Mouse (Mus musculus): ENCODE measurements around the gene Qrich2.
"Not testable (repeated sequence)": the region's sequence is repeated elsewhere in the genome, so short reads cannot be mapped to it uniquely, and the experiment has no call there.

The Qrich2 gene

GRCm38 (mm10) chr11:116466141-116466540, at the start of gene Qrich2:
Qrich2 (minus strand) TSS chr11:116466241.
- DNase-seq (ENCODE audit: low read depth in 2 of 2, low spot score in 2 of 2), result no peak

- no peak for DNase-seq (ENCODE audit: low read depth in 2 of 2, low spot score in 2 of 2)
Measured at GRCm38 (mm10) chr11:116515330-116516020, 49.4 kb upstream of the Qrich2 start.

GRCm38 (mm10) chr11:116513531-116514038, 47.5 kb upstream of the Qrich2 start:
- DNase-seq (ENCODE audit: low read depth in 2 of 2, low spot score in 2 of 2), result no peak

GRCm38 (mm10) chr11:116512987-116513386, 46.9 kb upstream of the Qrich2 start:
- DNase-seq (ENCODE audit: low read depth in 2 of 2, low spot score in 2 of 2), result no peak

- DNase-seq (ENCODE audit: low read depth in 2 of 2, low spot score in 2 of 2), result no peak
Measured at GRCm38 (mm10) chr11:116512154-116512553, 46.1 kb upstream of the Qrich2 start.

GRCm38 (mm10) chr11:116511301-116511868, 45.3 kb upstream of the Qrich2 start:
- no peak for DNase-seq (ENCODE audit: low read depth in 2 of 2, low spot score in 2 of 2)

- DNase-seq (ENCODE audit: low read depth in 2 of 2, low spot score in 2 of 2), result no peak
Measured at GRCm38 (mm10) chr11:116508689-116509088, 42.6 kb upstream of the Qrich2 start.

GRCm38 (mm10) chr11:116506151-116506875, 40.3 kb upstream of the Qrich2 start:
- DNase-seq (ENCODE audit: low read depth in 2 of 2, low spot score in 2 of 2), result no peak

GRCm38 (mm10) chr11:116505573-116505972, 39.5 kb upstream of the Qrich2 start:
- DNase-seq (ENCODE audit: low read depth in 2 of 2, low spot score in 2 of 2), result no peak

- DNase-seq (ENCODE audit: low read depth in 2 of 2, low spot score in 2 of 2), result no peak
Measured at GRCm38 (mm10) chr11:116504516-116504915, 38.5 kb upstream of the Qrich2 start.

GRCm38 (mm10) chr11:116501005-116501746, 35.1 kb upstream of the Qrich2 start:
- peak in 1 of 2 experiments; percentile 5 for DNase-seq (ENCODE audit: low read depth in 2 of 2, low spot score in 2 of 2)

GRCm38 (mm10) chr11:116499018-116499417, 33.0 kb upstream of the Qrich2 start:
- no peak for DNase-seq (ENCODE audit: low read depth in 2 of 2, low spot score in 2 of 2)

- no peak for DNase-seq (ENCODE audit: low read depth in 2 of 2, low spot score in 2 of 2)
Measured at GRCm38 (mm10) chr11:116498596-116498995, 32.6 kb upstream of the Qrich2 start.

- DNase-seq (ENCODE audit: low read depth in 2 of 2, low spot score in 2 of 2), result no peak
Measured at GRCm38 (mm10) chr11:116497313-116497712, 31.3 kb upstream of the Qrich2 start.

- no peak for DNase-seq (ENCODE audit: low read depth in 2 of 2, low spot score in 2 of 2)
Measured at GRCm38 (mm10) chr11:116494474-116495174, 28.6 kb upstream of the Qrich2 start.

GRCm38 (mm10) chr11:116493795-116494252, 27.8 kb upstream of the Qrich2 start, which contains the start of gene Prpsap1:
Prpsap1 (minus strand) TSS chr11:116494202.
- DNase-seq (ENCODE audit: low read depth in 2 of 2, low spot score in 2 of 2), result peak; percentile 29 to 54

GRCm38 (mm10) chr11:116493191-116493590, 27.1 kb upstream of the Qrich2 start:
- no peak for DNase-seq (ENCODE audit: low read depth in 2 of 2, low spot score in 2 of 2)

GRCm38 (mm10) chr11:116492507-116492906, 26.5 kb upstream of the Qrich2 start:
- DNase-seq (ENCODE audit: low read depth in 2 of 2, low spot score in 2 of 2), result not testable (repeated sequence)

- DNase-seq (ENCODE audit: low read depth in 2 of 2, low spot score in 2 of 2), result no peak
Measured at GRCm38 (mm10) chr11:116491338-116491737, 25.3 kb upstream of the Qrich2 start.

Data from CD8-positive naive resting alpha-beta T cell, adult 2 months (primary cell).